Mouse (Mus musculus): ENCODE data around the gene Kbtbd4. TPM values are rescaled to one million over a fixed set of nuclear protein-coding genes. Genes with fewer than 3 reads are reported as not detected.
A peak's percentile ranks its signal among the peaks of the same experiment; 100 is the strongest.
"Not testable (repeated sequence)": the region's sequence is repeated elsewhere in the genome, so short reads cannot be mapped to it uniquely, and the experiment has no call there.

Gene Kbtbd4
- polyA plus RNA-seq, 1 experiment from 2014 or later, result 63.6 TPM

DNA sequence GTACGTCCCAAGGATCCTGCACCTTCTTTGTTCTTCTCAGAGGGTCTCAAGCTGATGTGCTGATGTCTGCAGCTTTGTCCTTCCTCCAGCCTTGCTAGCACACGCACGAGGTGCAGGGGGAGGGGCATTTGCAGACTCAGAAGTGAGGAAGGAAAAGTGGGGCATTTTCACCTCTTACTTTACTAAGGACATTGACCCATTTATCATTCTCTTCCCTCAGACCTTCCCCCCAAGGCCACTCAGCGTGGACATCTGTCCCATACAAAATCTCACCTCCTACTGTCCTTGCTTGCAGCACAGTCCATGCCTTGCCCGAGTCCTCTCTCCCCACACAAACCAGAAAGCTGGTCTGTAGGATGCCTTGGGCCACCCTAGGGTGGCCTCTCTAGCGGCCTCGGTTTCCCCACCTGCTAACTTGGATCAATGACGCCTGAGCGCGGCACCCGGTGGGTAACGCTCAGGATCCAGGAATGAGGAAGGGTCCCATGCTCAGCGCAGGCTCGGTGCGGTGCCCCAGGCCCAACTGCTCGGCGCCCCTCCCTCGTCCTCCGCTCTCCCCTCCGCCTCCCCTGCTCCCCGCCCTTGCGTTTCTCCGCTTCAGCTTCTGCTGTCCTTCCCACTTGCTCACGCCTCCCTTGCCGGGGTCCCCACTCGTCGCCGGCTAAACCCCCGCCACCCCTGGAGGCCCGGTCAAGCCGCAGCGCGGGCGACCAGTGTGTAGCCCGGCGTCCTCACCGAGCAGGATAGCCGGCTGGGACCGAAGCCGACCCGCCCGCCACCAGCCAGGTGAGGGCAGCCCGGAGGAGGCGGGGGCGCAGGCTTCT lies 19.1 kb upstream of the Kbtbd4 start, which contains the start of gene C1qtnf4:
TSS of gene C1qtnf4 (plus strand) at position 643 of the 824 bp plus-strand sequence.
- Histone ChIP-seq H3K4me1 (peaks cover 31% of the 10 kb centered on the region), H3K27me3 (ENCODE audit: low read depth, poor library complexity, severe bottlenecking) (peaks cover 86% of the 10 kb centered on the region), H3K9me3 (replicated peaks) (no peaks in the 10 kb centered on the region), H3K27ac (peak within 1 kb of the TSS; percentile 81), H3K36me3 (no peaks in the 10 kb centered on the region), H3K4me3 (peak within 1 kb of the TSS; percentile 65)
- DNase-seq (ENCODE audit: low spot score), result peak; percentile 72
- WGBS, result under 1% methylated on average over 45 of the region's 45 CpGs

DNA sequence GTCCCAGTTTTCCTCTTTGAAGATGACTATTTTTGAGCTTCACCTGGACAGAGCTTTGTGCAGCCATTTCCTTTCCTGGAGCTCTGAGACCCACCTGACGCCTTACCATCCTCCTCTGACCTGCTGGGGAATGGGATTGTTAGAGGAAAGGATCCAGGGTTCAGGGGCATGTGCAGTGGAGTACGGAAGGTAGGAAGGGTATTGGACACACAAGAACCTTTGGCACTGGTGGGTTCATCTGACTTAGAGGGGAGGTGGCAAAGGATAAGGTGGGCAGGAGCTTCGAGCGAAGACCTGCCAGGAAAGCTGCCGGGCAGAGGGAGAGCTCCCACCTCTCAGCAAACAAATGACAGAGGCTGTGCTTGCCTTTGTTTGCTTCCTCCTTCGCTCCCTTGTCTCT lies 18.1 kb upstream of the Kbtbd4 start:
- no peaks in the 10 kb centered on the region for H3K9me3 ChIP-seq (replicated peaks)
- no peak overlapping the region for H3K27ac ChIP-seq
- 38% methylated on average over 6 of the region's 6 CpGs for WGBS
- peak overlapping the region; percentile 65; the same call in 1 of the 2 replicates for H3K4me3 ChIP-seq
- peaks cover 32% of the 10 kb centered on the region for H3K4me1 ChIP-seq
- 0 out of 2 replicates have a peak, but pooled peaks cover under 1% of the 10 kb centered on the region for H3K36me3 ChIP-seq
- H3K27me3 ChIP-seq (ENCODE audit: low read depth, poor library complexity, severe bottlenecking), result peaks cover 87% of the 10 kb centered on the region
- DNase-seq (ENCODE audit: low spot score), result no peak

DNA sequence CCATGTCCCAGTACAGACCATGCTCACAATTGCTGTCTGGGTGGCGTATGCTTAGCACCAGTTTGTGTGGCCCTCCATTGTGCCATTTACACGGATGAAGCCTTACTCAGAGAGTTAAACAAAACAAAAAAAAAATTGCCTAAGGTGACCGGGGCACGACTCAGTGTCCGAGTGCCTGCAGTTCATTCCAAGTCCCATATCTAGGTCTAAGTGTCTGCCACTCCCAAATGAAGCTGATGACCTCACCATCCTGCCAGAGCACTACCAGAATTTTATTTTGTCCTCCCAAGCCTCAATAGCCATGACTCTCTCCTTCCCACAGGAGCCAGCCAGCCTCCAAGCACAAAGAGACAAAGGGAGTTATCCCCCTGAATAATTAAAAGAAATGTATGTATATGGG lies 16.9 kb upstream of the Kbtbd4 start:
- DNase-seq (ENCODE audit: low spot score), result no peak
- Histone ChIP-seq H3K4me3 (no peak overlapping the region), H3K4me1 (peaks cover 32% of the 10 kb centered on the region), H3K27ac (no peak overlapping the region), H3K27me3 (ENCODE audit: low read depth, poor library complexity, severe bottlenecking) (peaks cover 89% of the 10 kb centered on the region), H3K9me3 (replicated peaks) (no peaks in the 10 kb centered on the region), H3K36me3 (peaks cover 12% of the 10 kb centered on the region)
- 75% methylated on average over 5 of the region's 5 CpGs for WGBS

DNA sequence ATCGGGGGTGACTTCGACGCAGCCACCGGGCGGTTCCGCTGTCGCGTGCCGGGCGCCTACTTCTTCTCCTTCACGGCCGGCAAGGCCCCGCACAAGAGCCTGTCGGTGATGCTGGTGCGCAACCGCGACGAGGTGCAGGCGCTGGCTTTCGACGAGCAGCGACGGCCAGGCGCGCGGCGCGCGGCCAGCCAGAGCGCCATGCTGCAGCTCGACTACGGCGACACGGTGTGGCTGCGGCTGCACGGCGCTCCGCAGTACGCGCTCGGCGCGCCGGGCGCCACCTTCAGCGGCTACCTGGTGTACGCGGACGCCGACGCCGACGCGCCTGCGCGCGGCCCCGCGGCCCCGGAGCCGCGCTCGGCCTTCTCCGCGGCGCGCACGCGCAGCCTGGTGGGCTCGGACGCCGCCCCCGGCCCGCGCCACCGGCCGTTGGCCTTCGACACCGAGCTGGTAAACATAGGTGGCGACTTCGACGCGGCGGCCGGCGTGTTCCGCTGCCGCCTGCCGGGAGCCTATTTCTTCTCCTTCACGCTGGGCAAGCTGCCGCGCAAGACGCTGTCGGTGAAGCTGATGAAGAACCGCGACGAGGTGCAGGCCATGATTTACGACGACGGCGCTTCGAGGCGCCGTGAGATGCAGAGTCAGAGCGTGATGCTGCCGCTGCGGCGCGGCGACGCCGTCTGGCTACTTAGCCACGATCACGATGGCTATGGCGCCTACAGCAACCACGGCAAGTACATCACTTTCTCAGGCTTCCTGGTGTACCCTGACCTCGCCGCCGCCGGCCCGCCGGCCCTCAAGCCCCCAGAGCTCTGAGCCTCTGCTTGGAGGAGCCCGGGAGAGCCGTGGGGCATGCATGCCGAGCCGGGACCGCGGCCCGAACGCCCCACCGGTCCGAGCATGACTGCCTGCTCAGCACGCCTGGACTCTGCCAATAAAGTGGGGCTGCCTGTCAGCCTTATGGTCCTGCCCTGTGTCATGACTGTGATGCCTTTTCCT lies 14.7 kb upstream of the Kbtbd4 start:
- H3K4me1 ChIP-seq, result peaks cover 28% of the 10 kb centered on the region
- peak; percentile 79 for DNase-seq (ENCODE audit: low spot score)
- 4% methylated on average over 132 of the region's 133 CpGs for WGBS
- H3K4me3 ChIP-seq, result peak overlapping the region; percentile 62
- H3K27ac ChIP-seq, result peak overlapping the region; percentile 81
- H3K36me3 ChIP-seq, result peaks cover 31% of the 10 kb centered on the region
- no peaks in the 10 kb centered on the region for H3K9me3 ChIP-seq (replicated peaks)
- peaks cover 71% of the 10 kb centered on the region for H3K27me3 ChIP-seq (ENCODE audit: low read depth, poor library complexity, severe bottlenecking)

DNA sequence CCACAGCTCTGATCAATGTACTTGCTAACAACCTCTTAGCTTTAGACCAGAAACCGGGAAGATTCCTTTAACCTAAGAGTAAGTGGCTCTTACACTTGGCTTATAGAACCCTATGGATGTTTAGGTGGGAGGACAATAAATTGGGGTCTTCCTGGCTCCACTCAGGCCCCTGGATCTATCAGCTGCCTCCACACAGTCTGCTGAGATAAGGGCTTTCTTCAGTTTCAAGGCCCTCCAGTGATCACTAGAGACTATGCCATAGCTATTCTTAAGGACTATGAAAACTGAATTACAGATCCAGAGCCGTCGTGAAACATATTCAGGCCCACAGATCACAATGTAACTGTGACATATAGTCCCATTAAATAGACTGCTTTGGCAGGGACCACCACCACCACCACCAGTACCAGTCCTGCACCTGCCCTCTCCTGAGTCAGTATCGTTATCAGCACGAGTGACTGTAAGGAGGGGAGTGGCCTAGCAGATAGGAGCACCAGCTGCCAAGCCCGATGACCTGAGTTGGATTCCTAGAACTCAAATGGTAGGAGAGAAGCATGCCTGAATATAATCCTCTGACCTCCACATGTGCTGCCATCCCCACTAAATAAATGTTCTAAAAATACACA lies 10.8 kb upstream of the Kbtbd4 start:
- Histone ChIP-seq H3K4me1 (peaks cover 14% of the 10 kb centered on the region), H3K27ac (no peak overlapping the region), H3K36me3 (peaks cover 70% of the 10 kb centered on the region), H3K9me3 (replicated peaks) (no peaks in the 10 kb centered on the region), H3K4me3 (no peak overlapping the region), H3K27me3 (ENCODE audit: low read depth, poor library complexity, severe bottlenecking) (peaks cover 32% of the 10 kb centered on the region)
- 90% methylated on average over 6 of the region's 6 CpGs for WGBS
- DNase-seq (ENCODE audit: low spot score), result no peak

DNA sequence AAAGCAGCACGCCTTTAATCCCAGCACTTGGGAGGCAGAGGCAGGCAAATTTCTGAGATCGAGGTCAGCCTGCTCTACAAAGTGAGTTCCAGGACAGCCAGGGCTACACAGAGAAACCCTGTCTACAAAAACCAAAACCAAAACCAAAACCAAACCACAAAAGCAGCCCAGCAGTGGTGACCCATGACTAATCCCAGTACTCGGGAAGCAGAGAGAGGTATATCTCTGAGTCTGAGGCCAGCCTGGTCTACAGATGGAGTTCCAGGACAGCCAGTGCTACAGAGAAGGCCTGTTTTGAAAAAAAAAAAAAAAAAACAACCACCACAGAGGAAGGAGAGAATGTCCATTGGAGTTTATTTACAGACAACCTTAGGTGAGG lies 10.3 kb upstream of the Kbtbd4 start:
- not testable (repeated sequence) for DNase-seq (ENCODE audit: low spot score); H3K9me3 ChIP-seq (replicated peaks); H3K4me3 ChIP-seq; H3K27ac ChIP-seq
- Histone ChIP-seq H3K4me1 (peaks cover 12% of the 10 kb centered on the region), H3K36me3 (peaks cover 75% of the 10 kb centered on the region), H3K27me3 (ENCODE audit: low read depth, poor library complexity, severe bottlenecking) (peaks cover 27% of the 10 kb centered on the region)
- WGBS, result 96% methylated on average over 3 of the region's 3 CpGs

DNA sequence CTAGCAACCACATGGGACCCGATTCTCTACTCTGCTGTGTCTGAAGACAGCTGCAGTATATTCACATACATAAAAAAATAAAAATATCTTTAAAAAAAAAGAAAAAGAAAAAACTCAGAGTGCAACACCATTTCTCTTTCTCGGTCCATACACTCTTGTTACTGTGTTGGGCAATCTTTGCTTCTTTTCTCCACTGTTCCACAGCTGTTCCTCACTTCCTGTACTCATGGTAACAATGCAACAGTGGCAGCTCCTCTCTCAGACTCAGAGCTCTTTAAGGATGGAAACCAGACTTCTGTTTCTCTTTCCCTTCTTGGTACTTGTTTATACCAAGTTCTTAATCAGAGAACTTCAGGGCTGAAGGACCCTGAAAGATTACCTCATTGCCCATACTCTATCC lies 1.1 kb upstream of the Kbtbd4 start:
- H3K9me3 ChIP-seq (replicated peaks), result no peaks in the 10 kb centered on the region
- H3K4me3 ChIP-seq, result peak overlapping the region; percentile 82
- peak overlapping the region; percentile 94; the same call in 1 of the 2 replicates for H3K27ac ChIP-seq
- H3K27me3 ChIP-seq (ENCODE audit: low read depth, poor library complexity, severe bottlenecking), result no peaks in the 10 kb centered on the region
- no peak for DNase-seq (ENCODE audit: low spot score)
- H3K36me3 ChIP-seq, result peaks cover 71% of the 10 kb centered on the region
- WGBS, result 88% methylated on average over 2 of the region's 2 CpGs
- peaks cover 21% of the 10 kb centered on the region for H3K4me1 ChIP-seq

DNA sequence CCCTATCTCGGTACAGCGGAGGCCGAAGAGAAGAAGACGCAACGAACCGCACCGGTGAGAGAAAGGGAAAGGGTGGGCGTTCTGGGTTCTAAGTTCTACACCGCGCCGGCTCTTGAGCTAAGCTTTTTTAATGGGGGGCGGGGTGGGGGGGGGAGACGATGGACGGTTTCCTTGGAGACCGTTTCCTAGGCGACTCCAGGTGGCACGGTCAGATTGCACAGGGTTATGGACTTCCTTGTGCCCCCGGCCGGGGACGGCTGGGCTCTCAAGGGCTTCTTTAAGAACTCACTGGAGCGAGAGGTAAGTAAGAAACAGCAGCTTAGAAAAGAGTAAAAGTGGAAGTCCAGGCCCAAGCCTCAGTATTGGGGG lies 300 bp downstream of the Kbtbd4 start:
- no peaks in the 10 kb centered on the region for H3K27me3 ChIP-seq (ENCODE audit: low read depth, poor library complexity, severe bottlenecking)
- no peaks in the 10 kb centered on the region for H3K9me3 ChIP-seq (replicated peaks)
- H3K4me3 ChIP-seq, result peak overlapping the region; percentile 82
- peaks cover 21% of the 10 kb centered on the region for H3K4me1 ChIP-seq
- DNase-seq (ENCODE audit: low spot score), result no peak
- H3K27ac ChIP-seq, result peak overlapping the region; percentile 94
- peaks cover 71% of the 10 kb centered on the region for H3K36me3 ChIP-seq
- WGBS, result under 1% methylated on average over 21 of the region's 21 CpGs

DNA sequence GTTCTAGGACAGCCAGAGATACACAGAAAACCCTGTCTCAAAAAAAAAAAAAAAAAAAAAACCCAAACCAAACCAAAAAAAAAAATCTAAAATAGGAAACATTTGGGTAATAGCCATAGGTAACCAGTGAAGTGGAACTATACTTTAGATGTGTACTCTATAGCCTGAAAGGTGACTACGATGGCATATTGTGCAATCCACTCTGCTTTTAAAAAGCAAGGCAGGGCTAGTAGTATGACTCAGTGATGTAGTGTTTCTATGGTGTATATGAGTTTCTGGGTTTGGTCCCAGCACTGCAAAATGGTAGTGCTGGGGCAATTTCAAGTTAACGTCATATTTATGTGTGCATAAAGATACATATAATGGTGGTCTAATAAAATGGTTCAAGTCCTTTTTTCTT lies 2.2 kb downstream of the Kbtbd4 start:
- no peak overlapping the region for H3K4me3 ChIP-seq
- peaks cover 21% of the 10 kb centered on the region for H3K4me1 ChIP-seq
- no peak overlapping the region for H3K27ac ChIP-seq
- peaks cover 73% of the 10 kb centered on the region for H3K36me3 ChIP-seq
- no peak for DNase-seq (ENCODE audit: low spot score)
- H3K27me3 ChIP-seq (ENCODE audit: low read depth, poor library complexity, severe bottlenecking), result no peaks in the 10 kb centered on the region
- 94% methylated on average over 2 of the region's 2 CpGs for WGBS
- no peaks in the 10 kb centered on the region for H3K9me3 ChIP-seq (replicated peaks)

DNA sequence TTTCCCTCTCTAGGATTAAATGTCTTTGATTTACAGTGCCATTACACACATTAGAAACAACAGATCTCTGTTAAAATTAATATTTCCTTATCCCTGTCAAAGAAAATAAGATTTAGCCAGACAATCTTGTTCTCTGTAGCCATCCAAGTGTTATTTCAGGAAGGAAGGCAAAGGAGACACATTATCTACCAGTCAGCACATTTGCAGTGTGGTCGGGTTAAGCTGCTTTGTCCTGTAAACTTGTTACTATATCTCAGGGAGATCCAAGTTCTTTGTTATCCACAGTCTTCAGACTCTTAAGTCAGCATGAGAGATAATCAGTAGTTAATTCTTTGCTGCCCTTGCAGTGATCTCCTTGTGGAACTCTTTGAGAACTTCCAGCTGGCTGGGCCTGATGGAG lies 6.3 kb downstream of the Kbtbd4 start:
- Histone ChIP-seq H3K27ac (no peak overlapping the region), H3K36me3 (peaks cover 95% of the 10 kb centered on the region), H3K9me3 (replicated peaks) (no peaks in the 10 kb centered on the region), H3K27me3 (ENCODE audit: low read depth, poor library complexity, severe bottlenecking) (no peaks in the 10 kb centered on the region), H3K4me1 (peaks cover 13% of the 10 kb centered on the region), H3K4me3 (no peak overlapping the region)
- DNase-seq (ENCODE audit: low spot score), result no peak
- 90% methylated on average over 1 of the region's 1 CpGs for WGBS

DNA sequence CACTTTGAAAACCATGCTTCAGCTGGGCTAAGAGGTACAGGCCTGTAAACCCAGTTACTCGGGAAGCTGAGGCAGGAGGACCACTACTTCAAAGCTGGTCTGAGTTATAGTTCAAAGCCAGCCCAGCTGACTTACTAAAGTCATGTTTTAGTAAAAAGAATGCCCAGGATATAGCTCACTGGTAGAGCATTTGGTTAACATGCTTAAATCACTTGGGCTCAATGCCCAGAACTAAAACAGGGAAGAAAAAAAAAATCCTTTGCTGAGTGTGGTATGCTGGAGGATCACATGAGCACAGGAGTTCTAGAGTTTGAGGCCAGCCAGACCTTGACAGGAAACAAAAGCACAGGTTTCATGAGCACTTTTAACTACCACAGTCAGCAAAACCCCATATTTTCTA lies 7.1 kb downstream of the Kbtbd4 start:
- H3K4me1 ChIP-seq, result peaks cover 18% of the 10 kb centered on the region
- no peak overlapping the region for H3K27ac ChIP-seq
- no peak overlapping the region for H3K4me3 ChIP-seq
- WGBS, result 89% methylated on average over 1 of the region's 1 CpGs
- H3K9me3 ChIP-seq (replicated peaks), result no peaks in the 10 kb centered on the region
- peaks cover 90% of the 10 kb centered on the region for H3K36me3 ChIP-seq
- no peak for DNase-seq (ENCODE audit: low spot score)
- no peaks in the 10 kb centered on the region for H3K27me3 ChIP-seq (ENCODE audit: low read depth, poor library complexity, severe bottlenecking)

DNA sequence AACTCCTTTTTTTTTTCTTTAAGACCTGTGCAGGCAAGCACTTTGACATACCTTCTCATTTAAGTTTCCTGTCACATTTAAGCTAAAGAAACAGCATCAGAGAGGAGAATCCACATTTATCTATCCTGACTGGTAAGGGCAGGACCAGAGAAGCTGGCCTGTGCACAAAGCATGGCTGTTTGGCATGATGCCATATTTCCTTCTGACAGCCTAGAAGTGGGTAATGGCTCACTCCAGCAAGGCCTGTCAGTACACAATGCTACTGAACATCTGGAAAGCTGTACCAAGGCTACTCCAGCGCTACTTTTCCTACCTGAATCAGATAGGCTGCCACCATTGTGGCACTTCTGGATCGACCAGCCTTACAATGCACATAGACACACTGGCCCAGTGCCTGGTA lies 9.1 kb downstream of the Kbtbd4 start:
- H3K36me3 ChIP-seq, result peaks cover 70% of the 10 kb centered on the region
- WGBS, result 94% methylated on average over 2 of the region's 2 CpGs

More for the DNA sequence above, 9.1 kb downstream of the Kbtbd4 start:
- DNase-seq (ENCODE audit: low spot score), result no peak
- H3K4me3 ChIP-seq, result no peak overlapping the region
- H3K4me1 ChIP-seq, result peaks cover 29% of the 10 kb centered on the region
- H3K27ac ChIP-seq, result no peak overlapping the region
- no peaks in the 10 kb centered on the region for H3K27me3 ChIP-seq (ENCODE audit: low read depth, poor library complexity, severe bottlenecking)
- no peaks in the 10 kb centered on the region for H3K9me3 ChIP-seq (replicated peaks)

Measured in limb, embryonic 10.5 days (tissue).